Mouse (Mus musculus): ENCODE data around the gene Plvap. TPM values are rescaled to one million over a fixed set of nuclear protein-coding genes. Genes with fewer than 3 reads are reported as not detected.

Plvap gene
- 10.1 and 13.0 TPM in 2 replicates for polyA plus RNA-seq (2012; rRNA removed)

- no peak for TF ChIP-seq POLR2A (IDR thresholded peaks at IDR 0.05; ENCODE audit: borderline replicate concordance, extremely low read depth, insufficient read depth, insufficient read length, poor library complexity, severe bottlenecking)
- TF ChIP-seq CTCF (IDR thresholded peaks at IDR 0.05; ENCODE audit: borderline replicate concordance, extremely low read depth, insufficient read depth, insufficient read length), result no peak
- no peak for DNase-seq (ENCODE audit: low read depth)
Measured at GRCm38 (mm10) chr8:71511644-71512043, at the start of gene Plvap. Plvap (minus strand) TSS chr8:71511752.

GRCm38 (mm10) chr8:71560765-71561164 lies 49.2 kb upstream of the Plvap start:
- TF ChIP-seq CTCF (IDR thresholded peaks at IDR 0.05; ENCODE audit: borderline replicate concordance, extremely low read depth, insufficient read depth, insufficient read length) (no peak), POLR2A (IDR thresholded peaks at IDR 0.05; ENCODE audit: borderline replicate concordance, extremely low read depth, insufficient read depth, insufficient read length, poor library complexity, severe bottlenecking) (no peak)
- no peak for DNase-seq (ENCODE audit: low read depth)

- TF ChIP-seq POLR2A (IDR thresholded peaks at IDR 0.05; ENCODE audit: borderline replicate concordance, extremely low read depth, insufficient read depth, insufficient read length, poor library complexity, severe bottlenecking) (no peak), CTCF (IDR thresholded peaks at IDR 0.05; ENCODE audit: borderline replicate concordance, extremely low read depth, insufficient read depth, insufficient read length) (no peak)
- no peak for DNase-seq (ENCODE audit: low read depth)
Measured at GRCm38 (mm10) chr8:71560071-71560470, 48.5 kb upstream of the Plvap start.

GRCm38 (mm10) chr8:71558958-71559690 lies 47.6 kb upstream of the Plvap start:
- TF ChIP-seq CTCF (IDR thresholded peaks at IDR 0.05; ENCODE audit: borderline replicate concordance, extremely low read depth, insufficient read depth, insufficient read length) (no peak), POLR2A (IDR thresholded peaks at IDR 0.05; ENCODE audit: borderline replicate concordance, extremely low read depth, insufficient read depth, insufficient read length, poor library complexity, severe bottlenecking) (no peak)
- peak; percentile 60 for DNase-seq (ENCODE audit: low read depth)

GRCm38 (mm10) chr8:71558071-71558957 lies 46.8 kb upstream of the Plvap start, which contains the start of gene Tmem221:
Tmem221 (minus strand) TSS chr8:71558871.
- no peak for TF ChIP-seq POLR2A (IDR thresholded peaks at IDR 0.05; ENCODE audit: borderline replicate concordance, extremely low read depth, insufficient read depth, insufficient read length, poor library complexity, severe bottlenecking)
- TF ChIP-seq CTCF (IDR thresholded peaks at IDR 0.05; ENCODE audit: borderline replicate concordance, extremely low read depth, insufficient read depth, insufficient read length), result no peak
- no peak for DNase-seq (ENCODE audit: low read depth)

GRCm38 (mm10) chr8:71554644-71555043 lies 43.1 kb upstream of the Plvap start:
- no peak for TF ChIP-seq CTCF (IDR thresholded peaks at IDR 0.05; ENCODE audit: borderline replicate concordance, extremely low read depth, insufficient read depth, insufficient read length)
- TF ChIP-seq POLR2A (IDR thresholded peaks at IDR 0.05; ENCODE audit: borderline replicate concordance, extremely low read depth, insufficient read depth, insufficient read length, poor library complexity, severe bottlenecking), result no peak
- no peak for DNase-seq (ENCODE audit: low read depth)

GRCm38 (mm10) chr8:71554001-71554400 lies 42.4 kb upstream of the Plvap start:
- DNase-seq (ENCODE audit: low read depth), result no peak

GRCm38 (mm10) chr8:71552770-71553169 lies 41.2 kb upstream of the Plvap start:
- no peak for TF ChIP-seq POLR2A (IDR thresholded peaks at IDR 0.05; ENCODE audit: borderline replicate concordance, extremely low read depth, insufficient read depth, insufficient read length, poor library complexity, severe bottlenecking)
- no peak for TF ChIP-seq CTCF (IDR thresholded peaks at IDR 0.05; ENCODE audit: borderline replicate concordance, extremely low read depth, insufficient read depth, insufficient read length)
- no peak for DNase-seq (ENCODE audit: low read depth)

More at GRCm38 (mm10) chr8:71554001-71554400, 42.4 kb upstream of the Plvap start:
- TF ChIP-seq POLR2A (IDR thresholded peaks at IDR 0.05; ENCODE audit: borderline replicate concordance, extremely low read depth, insufficient read depth, insufficient read length, poor library complexity, severe bottlenecking), result no peak

- TF ChIP-seq POLR2A (IDR thresholded peaks at IDR 0.05; ENCODE audit: borderline replicate concordance, extremely low read depth, insufficient read depth, insufficient read length, poor library complexity, severe bottlenecking), result no peak
- TF ChIP-seq CTCF (IDR thresholded peaks at IDR 0.05; ENCODE audit: borderline replicate concordance, extremely low read depth, insufficient read depth, insufficient read length), result no peak
- no peak for DNase-seq (ENCODE audit: low read depth)
Measured at GRCm38 (mm10) chr8:71550754-71551153, 39.2 kb upstream of the Plvap start.

GRCm38 (mm10) chr8:71547590-71547989 lies 36.0 kb upstream of the Plvap start:
- TF ChIP-seq POLR2A (IDR thresholded peaks at IDR 0.05; ENCODE audit: borderline replicate concordance, extremely low read depth, insufficient read depth, insufficient read length, poor library complexity, severe bottlenecking) (no peak), CTCF (IDR thresholded peaks at IDR 0.05; ENCODE audit: borderline replicate concordance, extremely low read depth, insufficient read depth, insufficient read length) (no peak)

GRCm38 (mm10) chr8:71545053-71545452 lies 33.5 kb upstream of the Plvap start:
- TF ChIP-seq POLR2A (IDR thresholded peaks at IDR 0.05; ENCODE audit: borderline replicate concordance, extremely low read depth, insufficient read depth, insufficient read length, poor library complexity, severe bottlenecking) (no peak), CTCF (IDR thresholded peaks at IDR 0.05; ENCODE audit: borderline replicate concordance, extremely low read depth, insufficient read depth, insufficient read length) (no peak)
- no peak for DNase-seq (ENCODE audit: low read depth)

More at GRCm38 (mm10) chr8:71547590-71547989, 36.0 kb upstream of the Plvap start:
- DNase-seq (ENCODE audit: low read depth), result no peak
